Mouse (Mus musculus): ENCODE data around the gene Ebf1. TPM values are rescaled to one million over a fixed set of nuclear protein-coding genes. Genes with fewer than 3 reads are reported as not detected.

Ebf1 gene
- polyA plus RNA-seq, 1 experiment = 188 TPM

DNA sequence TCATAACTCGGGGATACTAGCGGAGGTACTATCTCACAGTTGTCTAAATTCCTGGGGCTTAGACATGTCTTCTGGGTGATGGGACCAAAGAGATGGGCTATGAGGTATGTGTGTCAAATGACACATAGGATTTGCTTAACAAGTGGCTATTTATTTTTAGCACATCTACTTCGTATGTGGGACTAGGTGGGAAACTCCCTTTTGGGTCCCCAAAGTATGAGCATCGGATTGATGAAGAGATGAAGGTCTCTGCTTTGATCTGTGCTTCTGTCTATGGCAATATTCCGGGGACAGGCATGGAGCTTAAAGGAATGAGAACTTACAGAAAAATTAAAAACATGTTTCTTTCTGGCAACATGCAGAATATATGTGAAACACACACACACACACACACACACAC lies 44.8 kb downstream of the Ebf1 start:
- 70% methylated on average over 5 of the region's 5 CpGs for WGBS
- no peak overlapping the region for H3K27ac ChIP-seq (ENCODE audit: control insufficient read depth, insufficient read depth, low read depth, low read length, poor library complexity)
- TF ChIP-seq POLR2A (IDR thresholded peaks at IDR 0.05; ENCODE audit: borderline replicate concordance, control insufficient read depth, low read depth, low read length) = no peak
- TF ChIP-seq CTCF (IDR thresholded peaks at IDR 0.05; ENCODE audit: control insufficient read depth, insufficient read depth, low read length) = no peak
- no peak overlapping the region for H3K4me3 ChIP-seq (replicated peaks; ENCODE audit: control insufficient read depth, low read depth, low read length)
- no peaks in the 10 kb centered on the region; the same call in 1 of the 2 replicates for H3K4me1 ChIP-seq (ENCODE audit: control insufficient read depth, insufficient read depth, low read length)

DNA sequence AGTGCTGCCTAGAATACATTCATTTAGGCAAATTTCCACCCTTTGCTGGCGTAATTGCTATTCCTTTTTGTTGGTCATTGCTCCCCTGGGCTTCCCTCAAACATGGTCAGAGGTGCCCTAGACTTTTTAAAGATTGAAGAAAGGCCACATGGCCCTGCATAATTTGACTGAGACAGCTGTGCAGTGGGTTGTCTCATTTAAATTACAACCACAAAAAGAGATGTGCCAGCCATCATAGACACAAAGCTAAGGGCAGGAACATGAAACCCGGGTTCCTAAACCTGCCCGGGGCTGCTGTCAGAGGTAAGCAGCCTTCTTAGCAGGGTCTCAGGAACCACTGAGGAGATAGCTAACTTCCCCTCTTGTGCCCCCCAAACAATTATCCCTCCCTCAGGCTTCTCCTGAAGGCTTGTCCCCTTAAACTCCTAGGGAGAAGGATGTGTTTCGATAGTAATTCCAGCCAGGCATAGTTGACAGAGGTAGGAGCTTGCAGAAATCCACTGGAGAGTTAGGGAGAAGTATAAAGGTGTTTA lies 46.6 kb downstream of the Ebf1 start:
- Histone ChIP-seq H3K27ac (ENCODE audit: control insufficient read depth, insufficient read depth, low read depth, low read length, poor library complexity) (no peak overlapping the region), H3K4me1 (ENCODE audit: control insufficient read depth, insufficient read depth, low read length) (no peaks in the 10 kb centered on the region; the same call in 1 of the 2 replicates), H3K4me3 (replicated peaks; ENCODE audit: control insufficient read depth, low read depth, low read length) (no peak overlapping the region)
- 62% methylated on average over 4 of the region's 4 CpGs for WGBS
- TF ChIP-seq POLR2A (IDR thresholded peaks at IDR 0.05; ENCODE audit: borderline replicate concordance, control insufficient read depth, low read depth, low read length) = no peak
- TF ChIP-seq CTCF (IDR thresholded peaks at IDR 0.05; ENCODE audit: control insufficient read depth, insufficient read depth, low read length) = no peak

DNA sequence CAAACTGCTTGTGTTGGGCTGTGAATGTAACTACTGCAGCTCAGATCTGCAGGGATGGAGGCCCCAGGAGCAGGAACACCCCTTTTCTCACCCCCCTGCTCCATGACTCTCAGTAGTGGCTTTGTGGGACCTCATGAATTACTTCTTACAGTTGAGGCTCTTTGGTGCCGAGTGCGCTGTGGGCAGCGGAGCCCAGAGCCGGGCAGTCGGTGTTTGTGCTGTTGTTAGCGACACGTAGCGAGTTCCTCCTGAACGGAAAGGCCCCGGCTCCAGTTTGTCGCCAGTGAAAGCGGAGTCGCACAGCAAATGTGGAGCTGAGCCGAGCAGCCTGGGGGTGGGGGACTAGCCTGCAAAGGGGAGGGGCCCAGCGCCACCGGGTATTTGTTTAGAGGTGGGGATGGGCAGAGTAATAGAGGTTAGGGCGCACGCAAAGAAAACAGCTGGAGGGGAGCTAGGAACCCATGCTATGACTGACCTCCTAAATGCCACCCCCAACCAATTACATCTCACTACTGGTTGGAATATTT lies 48.1 kb downstream of the Ebf1 start:
- H3K27ac ChIP-seq (ENCODE audit: control insufficient read depth, insufficient read depth, low read depth, low read length, poor library complexity) = peak overlapping the region; percentile 21; the same call in 1 of the 2 replicates
- H3K4me3 ChIP-seq (replicated peaks; ENCODE audit: control insufficient read depth, low read depth, low read length) = no peak overlapping the region
- TF ChIP-seq POLR2A (IDR thresholded peaks at IDR 0.05; ENCODE audit: borderline replicate concordance, control insufficient read depth, low read depth, low read length) = no peak
- TF ChIP-seq CTCF (IDR thresholded peaks at IDR 0.05; ENCODE audit: control insufficient read depth, insufficient read depth, low read length) = no peak
- 31% methylated on average over 18 of the region's 18 CpGs for WGBS
- H3K4me1 ChIP-seq (ENCODE audit: control insufficient read depth, insufficient read depth, low read length) = no peaks in the 10 kb centered on the region; the same call in 1 of the 2 replicates

DNA sequence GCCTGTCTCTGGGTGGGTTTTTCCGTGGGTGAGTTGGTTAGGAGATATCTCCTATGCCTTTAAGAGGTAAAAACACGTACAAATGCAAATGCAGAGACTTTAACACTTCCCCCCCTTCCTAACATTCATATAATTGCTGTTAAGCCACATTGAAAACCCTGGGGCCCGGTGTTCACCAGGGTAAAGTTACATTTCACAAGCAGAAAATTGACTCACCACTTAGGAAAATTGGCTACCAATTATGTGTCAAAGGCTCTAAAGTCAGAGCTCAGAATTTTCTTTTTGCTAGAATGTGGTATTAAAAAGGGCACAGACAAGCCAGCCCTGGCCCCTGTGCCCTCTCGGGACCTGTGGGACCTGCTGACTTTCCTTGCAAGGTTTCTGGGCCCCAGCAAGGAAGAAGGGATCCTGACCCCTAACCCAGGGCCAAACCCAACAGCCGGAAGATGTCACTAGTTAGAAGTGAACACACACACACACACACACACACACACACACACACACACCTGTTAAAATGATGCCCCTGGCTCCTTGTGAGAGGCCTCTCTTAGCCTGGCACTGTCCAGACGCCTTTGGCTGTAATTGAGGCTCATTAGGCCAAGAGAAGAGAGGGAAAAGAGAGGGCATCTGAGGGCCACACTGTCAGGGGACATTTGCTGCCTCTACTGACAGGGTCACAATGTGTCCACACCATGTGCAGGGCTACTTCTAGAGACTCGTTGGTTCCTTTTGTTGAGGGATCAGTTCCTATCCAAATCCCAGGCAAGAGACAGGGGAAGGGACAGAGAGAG lies 48.8 kb downstream of the Ebf1 start:
- no peaks in the 10 kb centered on the region; the same call in 1 of the 2 replicates for H3K4me1 ChIP-seq (ENCODE audit: control insufficient read depth, insufficient read depth, low read length)
- no peak for TF ChIP-seq POLR2A (IDR thresholded peaks at IDR 0.05; ENCODE audit: borderline replicate concordance, control insufficient read depth, low read depth, low read length)
- no peak for TF ChIP-seq CTCF (IDR thresholded peaks at IDR 0.05; ENCODE audit: control insufficient read depth, insufficient read depth, low read length)
- H3K27ac ChIP-seq (ENCODE audit: control insufficient read depth, insufficient read depth, low read depth, low read length, poor library complexity) = no peak overlapping the region
- WGBS = 60% methylated on average over 7 of the region's 7 CpGs
- no peak overlapping the region for H3K4me3 ChIP-seq (replicated peaks; ENCODE audit: control insufficient read depth, low read depth, low read length)

DNA sequence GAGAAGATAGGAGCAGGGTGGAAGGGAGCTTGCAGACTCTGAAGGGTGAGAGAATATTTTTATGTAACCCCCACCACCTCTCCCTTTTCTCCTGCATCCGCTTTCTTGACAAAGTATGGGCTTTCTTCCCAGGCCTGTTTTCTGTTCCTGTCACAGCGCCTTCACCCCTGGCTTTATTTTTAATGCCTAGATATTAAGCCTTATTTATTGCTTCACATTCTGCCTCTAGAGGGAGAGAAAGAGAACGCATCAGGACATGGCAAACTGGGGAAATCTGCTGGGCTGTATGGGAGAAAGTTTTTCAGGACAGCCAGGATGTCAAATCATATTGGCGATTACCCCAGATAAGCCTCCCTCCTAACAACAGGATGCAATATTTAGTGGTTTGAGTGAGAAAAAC lies 49.6 kb downstream of the Ebf1 start:
- no peak overlapping the region for H3K4me3 ChIP-seq (replicated peaks; ENCODE audit: control insufficient read depth, low read depth, low read length)
- TF ChIP-seq POLR2A (IDR thresholded peaks at IDR 0.05; ENCODE audit: borderline replicate concordance, control insufficient read depth, low read depth, low read length) (no peak), CTCF (IDR thresholded peaks at IDR 0.05; ENCODE audit: control insufficient read depth, insufficient read depth, low read length) (no peak)
- H3K27ac ChIP-seq (ENCODE audit: control insufficient read depth, insufficient read depth, low read depth, low read length, poor library complexity) = no peak overlapping the region
- H3K4me1 ChIP-seq (ENCODE audit: control insufficient read depth, insufficient read depth, low read length) = no peaks in the 10 kb centered on the region; the same call in 1 of the 2 replicates
- 71% methylated on average over 4 of the region's 4 CpGs for WGBS

DNA sequence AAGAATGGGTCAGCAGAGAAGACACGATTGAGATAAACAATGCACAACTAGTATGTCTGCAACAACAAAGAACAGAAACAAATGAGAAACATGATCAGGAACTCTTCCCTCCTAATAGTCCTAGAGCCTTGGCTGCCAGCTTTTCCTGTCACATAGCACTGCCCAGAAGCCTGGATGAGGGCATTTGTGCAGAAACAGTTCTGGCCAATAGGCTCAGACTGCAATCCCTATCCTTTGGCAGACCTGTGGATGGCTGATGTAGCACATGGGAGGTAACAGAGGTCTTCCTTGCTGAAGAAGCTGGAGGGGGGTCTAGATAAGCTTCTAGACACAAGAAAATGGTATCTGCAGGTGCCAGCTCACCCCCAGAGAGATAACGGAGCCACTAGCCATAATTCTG lies 64.2 kb downstream of the Ebf1 start:
- no peak overlapping the region for H3K4me3 ChIP-seq (replicated peaks; ENCODE audit: control insufficient read depth, low read depth, low read length)
- no peak overlapping the region for H3K27ac ChIP-seq (ENCODE audit: control insufficient read depth, insufficient read depth, low read depth, low read length, poor library complexity)
- 77% methylated on average over 2 of the region's 2 CpGs for WGBS
- TF ChIP-seq POLR2A (IDR thresholded peaks at IDR 0.05; ENCODE audit: borderline replicate concordance, control insufficient read depth, low read depth, low read length) (no peak), CTCF (IDR thresholded peaks at IDR 0.05; ENCODE audit: control insufficient read depth, insufficient read depth, low read length) (no peak)
- no peaks in the 10 kb centered on the region for H3K4me1 ChIP-seq (ENCODE audit: control insufficient read depth, insufficient read depth, low read length)

DNA sequence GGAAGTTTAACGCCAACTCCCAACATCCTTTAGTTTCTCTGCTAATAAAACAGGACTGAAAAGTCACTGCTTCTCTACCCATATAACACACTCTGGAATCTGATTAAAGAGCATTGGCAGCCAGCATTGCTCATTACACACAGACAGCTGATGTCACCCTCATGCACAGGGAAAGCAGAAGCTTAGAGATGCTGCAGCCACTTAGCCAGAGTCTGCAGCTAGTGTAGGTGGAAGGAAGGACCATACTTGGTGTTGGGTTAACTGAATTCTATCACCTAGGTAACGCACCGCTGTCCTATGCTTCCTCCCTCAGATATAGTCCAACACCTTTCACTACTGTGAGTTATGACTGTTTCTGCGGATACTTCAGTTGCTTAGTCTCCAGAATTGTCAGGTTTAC lies 64.9 kb downstream of the Ebf1 start:
- no peak overlapping the region for H3K4me3 ChIP-seq (replicated peaks; ENCODE audit: control insufficient read depth, low read depth, low read length)
- no peak overlapping the region for H3K27ac ChIP-seq (ENCODE audit: control insufficient read depth, insufficient read depth, low read depth, low read length, poor library complexity)
- TF ChIP-seq CTCF (IDR thresholded peaks at IDR 0.05; ENCODE audit: control insufficient read depth, insufficient read depth, low read length) (no peak), POLR2A (IDR thresholded peaks at IDR 0.05; ENCODE audit: borderline replicate concordance, control insufficient read depth, low read depth, low read length) (no peak)
- 71% methylated on average over 4 of the region's 4 CpGs for WGBS
- H3K4me1 ChIP-seq (ENCODE audit: control insufficient read depth, insufficient read depth, low read length) = no peaks in the 10 kb centered on the region

DNA sequence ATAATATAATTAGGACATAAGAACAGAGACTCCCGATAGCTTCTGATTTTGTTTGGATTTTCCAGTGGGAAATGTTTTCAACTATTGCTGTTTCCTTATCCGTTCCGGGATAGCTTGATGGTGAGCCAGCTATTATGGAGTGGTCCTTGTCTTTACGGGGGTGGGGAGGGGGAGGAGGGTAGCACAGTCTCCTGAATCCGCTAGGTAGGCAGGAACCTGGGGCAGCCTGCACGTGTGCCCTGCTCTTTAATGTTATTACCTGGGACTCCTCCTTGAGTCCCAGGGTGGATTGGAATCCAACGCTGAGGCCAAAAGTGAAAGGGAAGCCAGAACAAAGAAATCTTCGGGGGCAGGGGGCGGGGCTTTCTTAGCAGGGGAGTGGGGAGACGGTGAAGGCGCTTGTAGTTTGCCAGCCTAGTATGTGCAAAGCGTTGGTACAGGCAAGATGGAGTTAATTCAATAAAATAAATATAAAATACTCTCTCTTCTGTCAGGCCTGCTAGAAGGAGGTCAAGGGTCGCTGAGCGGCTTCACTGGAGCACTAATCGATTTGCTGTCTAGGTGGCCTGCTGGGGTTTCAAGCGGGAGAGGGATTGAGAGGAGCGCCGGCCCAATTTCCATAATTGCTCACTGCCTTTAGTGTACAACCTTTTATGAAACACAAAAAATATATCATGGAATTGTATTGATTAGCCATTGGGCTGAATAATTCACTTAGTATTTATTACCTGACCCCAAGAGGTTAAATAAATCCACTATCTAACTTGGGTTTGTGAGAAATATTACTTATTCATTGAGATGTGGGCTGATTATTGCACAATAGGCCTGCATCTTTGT lies 65.8 kb downstream of the Ebf1 start:
- Histone ChIP-seq H3K27ac (ENCODE audit: control insufficient read depth, insufficient read depth, low read depth, low read length, poor library complexity) (no peak overlapping the region), H3K4me1 (ENCODE audit: control insufficient read depth, insufficient read depth, low read length) (no peaks in the 10 kb centered on the region), H3K4me3 (replicated peaks; ENCODE audit: control insufficient read depth, low read depth, low read length) (no peak overlapping the region)
- TF ChIP-seq POLR2A (IDR thresholded peaks at IDR 0.05; ENCODE audit: borderline replicate concordance, control insufficient read depth, low read depth, low read length) = no peak
- TF ChIP-seq CTCF (IDR thresholded peaks at IDR 0.05; ENCODE audit: control insufficient read depth, insufficient read depth, low read length) = no peak
- 80% methylated on average over 18 of the region's 18 CpGs for WGBS

Measured in bone marrow, adult 2 months (tissue).